Mouse (Mus musculus) 3T3-L1 (cell line): Measurements from ENCODE around the gene Rps6ka5.

ENCODE experiments used
- DNase-seq: peaks from one replicate; pipeline ENCODE4 v3.0.0-alpha.2; 2015; ENCODE audit warnings: low read depth, low spot score

Rps6ka5 gene

DNA sequence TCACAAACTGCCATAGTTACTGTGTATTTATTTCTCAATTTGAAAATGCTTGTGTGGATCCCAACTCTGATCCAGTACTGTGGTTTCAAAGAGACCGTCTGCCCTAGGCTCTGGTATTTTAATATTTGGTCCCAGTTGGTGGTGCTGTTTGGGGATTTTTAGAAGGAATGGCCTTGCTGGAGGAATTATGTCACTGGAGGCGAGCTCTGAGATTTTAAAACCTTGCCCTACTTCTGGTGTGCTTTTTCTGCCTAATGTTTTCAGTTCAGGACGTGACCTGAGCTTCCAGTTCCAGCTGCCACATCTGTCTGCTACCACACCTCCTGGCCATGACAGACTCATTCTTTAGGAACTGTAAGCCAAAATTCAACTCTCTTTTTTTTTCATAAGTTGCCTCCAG is 121.2 kb downstream of the Rps6ka5 start:
- DNase-seq: no peak

DNA sequence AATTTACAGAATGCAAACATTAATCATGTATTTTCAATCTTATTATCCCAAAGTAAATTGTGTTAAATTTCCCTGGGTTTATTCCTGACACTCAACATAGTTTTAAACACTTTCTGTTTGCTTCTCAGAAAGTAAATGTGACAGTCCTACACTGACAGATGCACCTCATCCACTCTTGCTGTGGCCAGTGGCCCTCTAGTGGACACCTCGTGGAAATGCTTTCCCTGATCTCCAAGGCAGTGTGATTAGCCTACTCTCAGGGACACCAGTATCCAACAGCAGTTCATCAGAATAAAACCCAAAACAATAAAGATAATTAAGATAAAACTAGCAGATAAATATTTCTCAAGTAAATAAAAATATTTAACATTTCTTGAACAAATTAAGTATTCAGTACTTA is 122.2 kb downstream of the Rps6ka5 start:
- peak; percentile 71 for DNase-seq

DNA sequence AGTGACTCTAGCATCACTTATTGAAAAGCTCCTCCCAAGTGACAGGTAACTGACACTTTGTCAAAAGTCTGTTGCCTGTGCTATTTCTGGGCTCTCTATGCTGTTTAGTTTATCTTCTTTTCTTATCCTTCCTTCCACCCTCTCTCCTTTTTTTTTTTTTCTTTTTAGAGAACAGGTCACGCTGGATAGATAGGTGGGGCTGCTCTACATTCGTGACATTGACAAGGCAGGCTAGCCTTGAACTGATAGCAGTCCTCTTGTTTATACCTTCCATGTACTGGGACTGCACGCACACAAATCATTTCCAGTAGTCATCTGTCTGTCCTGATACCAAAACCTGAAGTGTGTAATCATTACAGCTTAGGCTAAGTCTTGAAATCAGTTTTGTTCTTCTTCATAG is 132.1 kb downstream of the Rps6ka5 start:
- DNase-seq: no peak

DNA sequence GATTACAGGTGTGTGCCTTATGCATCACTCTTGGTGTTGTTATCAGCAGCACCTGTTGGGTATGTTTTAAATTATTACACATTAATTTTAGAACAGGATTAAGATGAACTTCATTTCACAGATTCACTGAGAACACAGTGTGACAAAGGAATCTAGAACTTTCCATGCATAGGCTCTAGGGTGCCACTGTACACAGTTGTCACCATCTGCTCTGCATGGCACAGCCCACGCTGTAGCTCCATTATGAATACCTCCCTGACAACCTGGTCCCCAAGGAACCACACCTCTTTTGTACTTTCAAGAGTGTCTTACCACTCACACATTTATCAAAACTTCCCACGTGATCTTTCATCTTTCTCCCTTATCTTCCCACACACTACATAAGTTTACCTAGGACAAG is 140.2 kb downstream of the Rps6ka5 start:
- DNase-seq: no peak

DNA sequence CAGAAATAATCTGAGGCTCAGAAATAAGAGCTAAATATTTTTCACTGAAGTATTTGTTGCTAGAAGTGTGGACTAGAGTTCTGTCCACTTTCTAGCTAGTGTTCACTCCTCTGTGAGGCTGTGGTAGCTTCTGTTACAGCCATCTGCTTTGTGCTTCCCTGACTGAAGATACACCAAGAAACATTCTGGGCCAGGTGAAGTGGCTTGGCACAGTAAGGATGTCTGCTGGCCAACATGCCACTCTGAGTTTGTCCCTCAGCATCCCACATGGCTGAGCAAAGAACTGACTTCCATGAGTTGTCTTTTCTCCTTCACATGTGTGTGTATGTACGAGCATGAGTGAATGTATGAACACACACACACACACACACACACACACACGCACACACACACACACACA is 147.6 kb downstream of the Rps6ka5 start:
- DNase-seq: no peak

DNA sequence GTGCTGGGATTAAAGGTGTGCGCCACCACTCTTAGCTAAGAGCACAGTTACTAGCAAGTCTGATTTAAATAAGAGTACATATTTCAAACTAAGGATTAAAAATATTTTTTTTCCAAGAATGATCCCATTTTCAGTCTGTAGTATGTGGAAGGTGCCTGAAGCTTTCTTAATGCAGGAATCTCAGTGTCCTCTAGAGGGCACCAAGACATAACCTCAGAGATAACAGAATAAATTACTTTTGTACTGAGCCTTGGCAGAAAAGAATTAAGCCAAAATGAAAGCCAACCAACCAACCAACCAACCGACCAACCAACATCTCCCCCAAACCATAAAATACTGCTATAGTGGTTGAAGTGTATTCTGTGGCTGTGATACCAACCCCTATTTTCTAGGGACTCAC is 148.5 kb downstream of the Rps6ka5 start:
- peak; percentile 79 for DNase-seq

DNA sequence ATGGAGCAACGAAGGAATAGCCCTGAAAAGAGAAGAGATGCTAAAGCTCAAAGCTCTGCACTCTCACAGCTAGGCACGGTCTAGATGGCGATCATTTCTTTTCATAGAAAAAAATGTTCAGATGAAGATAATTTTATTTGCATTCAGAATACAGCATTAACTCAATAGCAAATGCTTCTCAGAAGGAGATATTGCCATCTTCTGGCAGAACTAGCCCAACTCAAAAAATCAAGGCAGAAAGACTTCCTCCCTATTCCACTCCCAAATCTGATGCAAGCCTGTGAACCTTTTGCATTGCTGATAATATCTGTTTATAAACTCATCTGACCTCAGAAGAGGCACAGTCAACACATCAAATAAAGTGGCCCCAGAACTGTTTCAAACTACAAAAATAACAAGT is 151.0 kb downstream of the Rps6ka5 start:
- DNase-seq: peak; percentile 49

DNA sequence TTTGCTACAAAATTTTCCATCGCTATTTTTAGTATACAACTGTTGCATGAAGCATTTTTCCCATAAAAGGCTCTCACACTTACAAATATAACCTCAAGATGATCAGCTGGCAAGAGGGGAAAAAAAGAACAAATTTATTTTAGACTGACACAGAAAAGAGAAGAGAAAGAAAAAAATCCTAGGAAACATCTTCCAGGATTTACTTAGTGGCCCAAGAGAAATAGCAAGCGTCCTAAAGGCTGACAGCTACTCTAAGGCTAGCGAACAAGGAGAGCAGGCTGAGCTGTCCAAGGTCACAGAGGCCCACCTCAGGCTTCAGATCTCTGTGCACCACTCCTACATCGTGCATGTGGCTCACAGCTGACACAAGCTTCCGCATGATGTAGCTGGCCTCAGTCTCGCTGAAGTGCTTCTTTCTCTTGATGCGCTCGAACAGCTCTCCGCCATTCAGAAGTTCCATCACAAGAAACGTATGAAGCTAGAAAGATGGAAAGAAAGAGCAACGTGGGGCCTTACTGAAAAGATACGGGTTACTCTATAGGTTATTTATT is 156.2 kb downstream of the Rps6ka5 start:
- no peak for DNase-seq

DNA sequence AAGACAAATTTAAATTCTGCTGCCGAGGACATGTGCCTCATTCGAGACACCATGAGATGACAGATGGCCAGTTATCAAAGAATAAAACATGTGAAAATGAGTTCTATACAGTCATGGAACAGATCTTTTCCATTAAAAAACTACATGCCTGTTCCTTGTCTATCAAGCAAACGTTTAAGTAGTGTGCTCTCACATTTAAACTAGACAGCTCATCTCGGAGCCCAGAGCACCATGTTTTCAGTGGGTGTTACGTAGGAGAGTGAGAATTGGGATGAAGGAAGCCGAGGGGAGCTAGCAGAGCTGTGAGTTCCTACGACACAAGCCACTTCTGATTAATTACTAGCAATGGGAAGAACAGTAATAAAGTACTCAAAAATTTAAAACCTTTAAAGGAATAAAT is 158.0 kb downstream of the Rps6ka5 start:
- no peak for DNase-seq

DNA sequence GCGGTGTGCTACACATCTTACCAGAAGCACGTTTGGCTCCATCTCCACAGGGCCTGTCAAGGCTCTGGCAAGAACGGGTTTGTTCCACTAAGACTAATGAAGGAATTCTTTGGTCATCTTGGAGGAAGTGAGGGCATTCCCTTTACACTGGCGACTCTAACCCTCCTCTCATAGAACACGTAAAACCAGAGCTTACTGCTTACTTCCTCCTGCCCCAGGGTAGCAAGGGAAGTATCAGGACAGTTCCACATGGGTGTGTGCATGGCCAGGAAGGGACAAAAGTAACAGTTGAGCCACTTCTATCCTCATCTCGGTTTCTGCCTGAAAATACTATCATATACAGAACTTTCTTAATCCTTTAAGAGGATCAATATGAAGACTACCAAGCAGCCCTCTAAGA is 158.7 kb downstream of the Rps6ka5 start:
- DNase-seq: no peak

DNA sequence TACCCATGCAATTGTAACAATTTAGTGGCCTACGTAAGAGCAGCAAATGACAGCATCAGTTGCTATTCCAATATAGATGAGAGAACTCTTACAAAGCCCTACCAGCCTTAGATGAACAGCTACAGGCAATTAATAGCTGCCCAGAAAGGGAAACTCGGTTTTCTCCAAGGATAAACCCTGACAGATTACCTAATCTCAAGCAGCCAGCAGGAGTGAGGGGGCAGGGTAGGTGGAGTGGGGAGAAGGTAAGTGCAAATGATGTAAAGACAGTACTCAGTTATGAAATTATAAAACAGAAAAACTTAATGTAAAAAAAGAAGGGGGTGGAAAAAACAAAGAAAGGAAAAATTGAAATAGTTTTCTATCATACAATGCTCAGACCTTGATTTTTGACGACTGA is 159.2 kb downstream of the Rps6ka5 start:
- DNase-seq: no peak

DNA sequence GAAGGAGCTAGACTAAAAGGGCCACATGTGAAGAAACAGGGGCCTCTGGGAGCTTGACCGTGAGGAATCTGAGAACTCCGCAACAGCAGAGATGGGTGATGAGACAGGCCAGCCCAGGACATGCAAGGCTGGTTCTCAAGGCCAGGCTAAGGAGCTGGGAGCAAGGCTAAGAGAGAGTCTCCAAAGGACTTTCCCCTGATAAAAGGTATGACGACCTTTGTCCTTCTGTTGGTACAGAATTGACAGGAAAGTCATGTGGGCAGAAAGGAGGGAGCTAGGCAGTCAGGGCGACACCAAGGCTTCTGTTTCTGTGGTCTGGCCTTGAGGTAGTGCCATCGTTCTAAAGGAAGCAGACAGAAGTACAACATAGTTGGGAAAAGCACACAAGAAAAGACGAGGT is 173.1 kb downstream of the Rps6ka5 start:
- no peak for DNase-seq

DNA sequence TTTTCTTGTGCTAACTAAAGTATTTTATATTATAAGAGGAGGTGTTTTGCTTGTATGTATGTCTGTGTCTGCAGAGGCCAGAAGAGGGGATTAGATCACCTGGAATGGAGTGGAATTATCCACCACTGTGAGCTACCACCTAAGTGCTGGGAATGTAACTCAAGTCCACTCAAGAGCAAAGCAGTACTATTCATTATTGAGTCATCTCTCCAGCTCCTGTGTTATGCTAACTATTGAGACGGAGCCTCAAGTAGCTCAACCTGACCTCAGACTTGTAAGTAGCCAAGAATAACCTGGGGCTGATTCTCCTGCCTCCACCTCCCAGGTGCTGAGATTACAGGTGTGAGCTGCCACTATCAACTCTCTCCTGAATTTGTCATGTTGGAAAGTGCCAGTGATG is 174.8 kb downstream of the Rps6ka5 start:
- DNase-seq: no peak

DNA sequence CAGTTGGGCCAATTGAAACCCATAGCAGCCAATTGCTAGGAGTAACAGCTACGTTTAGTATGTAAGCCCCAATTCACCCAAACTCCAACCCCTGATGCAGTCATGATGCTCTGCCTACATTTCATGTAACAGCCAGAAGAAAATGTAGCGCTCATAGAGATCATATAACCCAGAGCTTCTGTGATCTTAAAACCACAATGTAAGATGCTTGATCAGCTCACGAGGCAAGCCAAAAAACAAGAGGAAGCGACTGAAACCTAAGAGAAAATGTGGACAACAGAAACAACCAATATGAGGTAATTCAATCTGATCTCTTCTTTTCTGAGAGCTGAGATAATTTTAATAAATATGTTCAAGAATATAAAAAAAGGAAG is 182.6 kb downstream of the Rps6ka5 start:
- DNase-seq: no peak

DNA sequence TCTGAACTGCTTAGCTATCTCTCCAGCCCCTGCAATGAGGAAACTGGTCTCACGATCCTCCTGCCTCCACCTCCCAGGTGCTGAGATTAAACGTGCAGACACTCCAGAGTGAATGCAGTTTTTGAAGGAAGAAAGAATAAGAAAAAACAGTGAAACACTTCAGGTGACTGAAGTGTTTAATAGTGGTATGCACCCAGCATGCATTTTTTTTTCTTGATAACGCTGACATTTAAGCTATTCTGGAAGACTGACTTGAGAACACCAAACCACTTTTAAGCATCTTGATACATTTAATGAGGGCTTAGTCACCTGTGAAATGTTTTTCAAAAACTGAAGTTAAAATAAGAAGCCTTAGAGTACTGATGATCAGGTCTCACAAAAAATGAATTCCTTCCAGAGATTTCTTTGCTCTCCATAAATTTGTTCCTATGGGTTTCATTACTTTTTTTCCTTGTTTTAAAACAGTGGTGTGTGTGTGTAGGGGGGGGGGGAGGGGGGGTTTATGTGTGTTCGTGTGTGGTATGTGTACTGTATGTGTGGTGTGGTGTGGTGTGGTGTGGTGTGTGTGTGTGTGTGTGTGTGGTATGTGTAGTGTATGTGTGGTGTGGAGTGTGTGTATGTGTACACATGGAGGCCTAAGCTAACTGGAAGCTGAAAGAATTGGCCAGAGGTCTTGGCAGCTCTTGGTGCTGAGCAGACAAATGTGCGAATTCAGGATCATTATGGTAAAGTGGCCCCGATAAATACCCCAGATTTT is 183.2 kb downstream of the Rps6ka5 start:
- DNase-seq: no peak

DNA sequence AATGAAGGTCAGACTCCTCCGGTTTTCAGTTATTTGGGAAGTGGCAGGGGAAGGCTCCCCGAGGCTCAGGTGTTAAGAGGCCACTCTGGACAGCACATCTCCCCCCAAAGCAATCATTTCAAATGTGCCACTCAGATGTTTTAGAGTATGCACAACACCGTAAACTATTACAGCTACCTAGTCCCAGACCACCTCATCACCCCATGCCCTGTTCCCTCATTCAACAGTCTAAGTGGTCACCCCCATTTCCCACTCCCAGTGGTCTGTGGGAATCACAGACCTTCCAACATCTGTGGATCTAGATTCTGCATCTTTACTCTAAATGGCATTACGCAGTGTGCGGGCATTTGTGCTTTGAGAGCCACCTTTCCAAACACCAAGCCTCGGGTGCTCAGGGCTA is 184.3 kb downstream of the Rps6ka5 start:
- DNase-seq: no peak

DNA sequence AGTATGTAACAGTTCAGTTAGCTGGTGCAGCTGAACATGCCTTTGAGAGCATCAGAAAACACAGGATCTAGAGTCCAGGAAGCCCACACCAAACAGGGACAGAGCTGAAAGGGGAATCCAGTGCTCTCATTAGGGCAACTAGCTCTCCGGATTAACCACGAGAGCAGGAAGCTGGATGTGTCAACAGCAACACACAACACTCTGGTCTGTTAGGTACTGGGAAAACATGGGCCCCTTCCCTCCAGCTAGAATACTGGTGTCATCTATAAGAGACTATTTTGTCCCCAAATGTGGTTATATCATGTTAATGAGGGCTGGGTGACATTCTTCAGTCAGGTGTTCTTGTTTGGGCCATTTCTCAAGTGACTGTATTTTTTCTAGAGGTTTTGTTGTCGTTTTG is 184.7 kb downstream of the Rps6ka5 start:
- DNase-seq: no peak

DNA sequence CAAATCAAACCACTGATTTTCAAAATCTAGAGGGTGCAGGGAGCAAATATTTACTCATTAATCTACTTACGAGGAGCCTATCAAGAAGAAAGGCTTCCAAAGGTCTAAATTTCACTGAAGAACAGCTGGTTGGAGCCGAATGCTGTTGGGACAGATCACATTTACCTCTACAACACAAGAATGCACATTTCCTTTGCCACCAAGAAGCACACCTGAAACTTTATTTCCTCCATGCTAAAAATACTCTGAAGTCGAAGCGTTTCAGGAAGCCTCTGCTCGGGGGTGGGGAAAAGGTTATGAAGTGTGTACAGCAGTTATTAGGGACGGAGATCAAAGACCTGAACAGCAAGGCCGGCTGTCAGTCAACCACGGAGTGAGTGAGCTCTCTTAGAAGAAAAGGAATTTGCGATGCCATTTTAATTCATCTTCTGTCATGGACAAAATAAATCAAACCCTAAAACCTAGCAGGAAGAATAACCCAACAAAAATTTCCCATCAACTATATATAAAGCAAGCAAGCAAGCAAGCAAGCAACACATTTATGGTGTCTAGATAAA is 187.5 kb downstream of the Rps6ka5 start:
- no peak for DNase-seq

DNA sequence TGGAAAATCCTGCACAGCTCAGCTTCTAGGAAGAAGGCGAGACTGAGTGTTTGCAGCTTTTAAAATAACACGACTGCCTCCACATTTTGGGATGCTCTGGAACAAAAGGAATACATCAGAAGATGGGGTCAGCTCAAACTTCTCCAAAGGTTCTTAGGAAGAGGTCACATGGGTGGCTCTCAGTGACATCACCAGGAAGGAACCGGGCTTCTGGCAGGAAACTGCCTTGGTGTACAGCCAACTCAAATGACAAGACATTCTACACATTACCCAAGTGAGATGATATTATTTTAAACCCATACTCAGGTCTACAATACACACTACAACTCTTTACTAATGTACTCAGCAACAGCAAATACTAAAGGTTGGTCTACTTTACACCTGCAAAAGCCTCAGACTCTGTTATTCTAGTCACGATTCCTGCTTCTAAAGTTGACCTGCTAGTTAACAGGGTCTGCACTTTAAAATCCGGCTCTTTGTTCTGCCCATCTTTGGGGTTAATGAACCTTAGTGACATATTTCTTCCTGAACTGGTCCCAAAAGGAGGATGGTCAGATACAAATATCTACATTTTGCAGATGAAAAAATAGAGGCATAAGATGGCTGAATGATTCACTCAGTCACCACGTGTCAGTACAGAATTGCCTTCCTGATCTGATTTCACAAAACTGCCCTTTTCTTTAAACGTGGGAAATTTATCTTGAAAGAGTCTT is 188.2 kb downstream of the Rps6ka5 start:
- peak; percentile 50 for DNase-seq

DNA sequence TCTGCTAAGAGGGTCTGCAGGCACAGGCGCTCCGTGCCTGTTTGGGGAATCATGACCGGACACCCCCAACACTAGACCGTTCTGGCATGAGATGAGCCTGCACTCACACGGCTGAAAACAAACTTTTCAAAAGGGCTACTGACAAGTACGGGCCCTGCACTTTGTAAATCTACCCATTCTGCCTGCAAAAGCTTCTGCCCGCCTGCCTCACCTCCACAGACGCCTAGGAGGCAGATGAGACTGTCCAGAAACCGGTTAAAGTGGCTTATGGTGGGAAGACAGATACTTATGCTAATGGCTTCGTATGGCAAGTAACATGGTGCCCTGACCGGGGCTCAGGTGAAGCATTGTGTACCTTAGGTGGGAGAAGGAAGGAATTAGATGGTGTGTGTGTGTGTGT is 189.7 kb downstream of the Rps6ka5 start:
- no peak for DNase-seq

DNA sequence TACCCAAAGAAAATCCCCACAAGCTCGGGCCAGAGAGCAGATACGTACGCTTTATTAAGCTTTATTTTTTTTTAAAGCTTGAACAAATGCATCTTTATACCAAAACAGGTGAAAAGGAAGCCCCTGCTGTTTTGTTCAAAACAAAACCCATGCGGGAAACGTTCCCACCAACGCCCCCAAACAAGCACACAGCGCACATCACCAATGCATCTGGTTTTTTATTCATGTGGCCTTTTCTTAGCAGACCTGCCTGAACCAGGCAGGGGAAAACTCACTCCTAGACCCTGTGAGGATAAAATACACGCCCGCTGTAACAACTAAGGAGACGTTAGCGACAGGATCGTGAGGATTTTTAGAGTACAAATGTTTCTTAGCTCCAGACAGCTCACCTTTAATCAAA is 191.8 kb downstream of the Rps6ka5 start:
- no peak for DNase-seq

DNA sequence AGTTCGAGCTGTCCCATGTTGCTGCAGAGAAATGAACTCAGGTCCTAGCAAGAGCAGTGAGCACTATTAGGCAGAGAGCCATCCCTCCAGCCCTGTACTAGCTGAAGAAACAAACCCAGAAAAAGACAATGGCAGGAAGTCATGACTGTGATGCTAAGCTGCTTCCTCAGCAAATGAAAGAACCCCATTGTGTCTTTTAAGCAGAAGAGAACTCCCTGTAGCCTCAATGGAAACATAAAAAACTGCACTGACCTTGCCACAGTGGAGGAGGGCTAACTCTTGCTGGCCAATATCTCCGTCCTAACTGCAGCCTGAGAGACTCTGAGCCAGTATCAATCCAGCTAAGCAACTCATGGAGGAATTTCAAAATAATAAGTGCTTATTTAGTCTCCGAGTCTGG is 192.8 kb downstream of the Rps6ka5 start:
- no peak for DNase-seq

DNA sequence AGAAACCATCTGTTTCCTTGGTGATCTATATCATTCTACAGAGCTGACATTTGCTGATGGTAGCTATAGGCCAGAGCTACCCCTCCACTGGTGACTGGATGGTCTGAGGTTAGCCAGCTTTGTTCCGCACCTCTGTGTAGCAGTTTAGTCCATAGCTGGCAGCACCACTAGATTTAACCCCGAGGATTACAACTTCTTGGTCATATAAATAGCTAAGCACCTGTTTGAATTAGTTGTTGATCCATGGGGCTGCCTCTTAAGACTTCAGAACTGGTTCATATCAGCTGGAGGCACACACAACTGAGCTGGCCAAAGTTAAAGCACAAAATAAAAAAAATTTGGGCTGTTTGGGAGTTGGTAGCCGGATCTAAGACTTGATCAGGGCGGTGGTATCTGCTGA is 193.6 kb downstream of the Rps6ka5 start:
- DNase-seq: no peak
